Mouse (Mus musculus): ENCODE results near the gene Spsb1. TPM values are rescaled to one million over a fixed set of nuclear protein-coding genes. Genes with fewer than 3 reads are reported as not detected.

Gene Spsb1
- total RNA-seq, 1 experiment from 2014 or later: 0.58 TPM

- no peak for ATAC-seq (ENCODE audit: extremely low read depth, insufficient number of reproducible peaks, low FRiP score, poor library complexity, severe bottlenecking)
These were observed 22.6 kb downstream of the Spsb1 start for GRCm38 (mm10) chr4:149932108-149932815.

DNA sequence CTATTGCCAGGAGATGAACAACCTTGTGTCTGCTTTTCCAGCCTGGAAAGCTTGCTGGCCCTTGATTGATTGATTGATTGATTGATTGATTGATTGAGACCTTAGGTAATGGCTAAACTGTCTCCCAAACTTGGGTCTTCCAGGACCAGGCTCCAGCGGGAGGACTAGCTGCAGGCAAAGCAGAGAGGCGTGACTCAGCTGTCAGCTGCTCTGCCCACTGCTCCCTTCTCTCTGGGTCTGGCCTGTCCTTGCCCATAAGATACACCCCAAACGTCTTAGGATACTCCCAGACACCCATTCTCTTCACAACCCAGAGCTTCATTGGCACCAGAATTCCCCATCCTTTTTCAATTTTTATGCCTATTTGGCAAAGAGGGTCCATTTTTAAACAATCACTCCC lies 24.1 kb downstream of the Spsb1 start:
- ATAC-seq (ENCODE audit: extremely low read depth, insufficient number of reproducible peaks, low FRiP score, poor library complexity, severe bottlenecking): no peak

DNA sequence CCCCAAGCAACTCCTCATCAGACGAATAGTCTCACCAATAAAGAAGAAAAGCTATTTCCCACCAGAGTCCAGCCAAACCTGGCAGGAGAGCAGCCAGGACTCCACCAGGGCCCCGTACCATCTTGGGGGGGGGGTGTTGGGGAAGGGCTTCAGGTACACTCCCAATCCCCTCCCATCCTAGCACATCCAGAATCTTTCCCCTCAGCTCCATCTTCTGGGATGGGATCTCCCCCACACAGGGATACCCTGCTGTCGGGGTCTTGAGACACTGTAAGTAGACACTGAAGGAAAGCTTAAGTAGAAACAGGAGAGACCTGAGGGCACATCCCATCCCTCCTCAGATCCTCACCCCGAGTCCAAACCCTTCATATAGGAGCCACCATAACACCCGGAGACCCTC lies 31.8 kb downstream of the Spsb1 start:
- ATAC-seq (ENCODE audit: extremely low read depth, insufficient number of reproducible peaks, low FRiP score, poor library complexity, severe bottlenecking): no peak

- no peak for ATAC-seq (ENCODE audit: extremely low read depth, insufficient number of reproducible peaks, low FRiP score, poor library complexity, severe bottlenecking)
These were observed 32.6 kb downstream of the Spsb1 start for GRCm38 (mm10) chr4:149922121-149922718.

DNA sequence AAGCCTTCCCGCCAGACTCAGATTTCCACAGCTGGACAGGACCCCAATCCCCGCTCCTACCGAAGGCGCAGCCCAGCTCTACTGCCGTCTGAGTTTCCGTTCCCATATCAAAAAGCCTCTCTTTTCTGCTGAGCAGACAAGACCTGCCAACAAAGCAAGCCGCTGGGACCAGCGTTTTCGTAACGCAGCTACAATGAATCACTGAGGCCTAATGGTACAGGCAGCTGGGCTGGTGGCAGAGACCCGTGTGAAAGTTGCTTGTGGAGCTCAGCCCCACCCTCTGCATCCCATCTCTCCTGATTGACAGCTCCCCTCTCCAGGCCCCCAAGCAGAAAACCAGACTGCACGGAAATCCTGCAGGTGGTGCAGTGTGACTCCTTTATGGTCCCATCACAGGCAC lies 34.0 kb downstream of the Spsb1 start:
- no peak for ATAC-seq (ENCODE audit: extremely low read depth, insufficient number of reproducible peaks, low FRiP score, poor library complexity, severe bottlenecking)

- ATAC-seq (ENCODE audit: extremely low read depth, insufficient number of reproducible peaks, low FRiP score, poor library complexity, severe bottlenecking): no peak
These were observed 36.3 kb downstream of the Spsb1 start for GRCm38 (mm10) chr4:149918455-149919070.

DNA sequence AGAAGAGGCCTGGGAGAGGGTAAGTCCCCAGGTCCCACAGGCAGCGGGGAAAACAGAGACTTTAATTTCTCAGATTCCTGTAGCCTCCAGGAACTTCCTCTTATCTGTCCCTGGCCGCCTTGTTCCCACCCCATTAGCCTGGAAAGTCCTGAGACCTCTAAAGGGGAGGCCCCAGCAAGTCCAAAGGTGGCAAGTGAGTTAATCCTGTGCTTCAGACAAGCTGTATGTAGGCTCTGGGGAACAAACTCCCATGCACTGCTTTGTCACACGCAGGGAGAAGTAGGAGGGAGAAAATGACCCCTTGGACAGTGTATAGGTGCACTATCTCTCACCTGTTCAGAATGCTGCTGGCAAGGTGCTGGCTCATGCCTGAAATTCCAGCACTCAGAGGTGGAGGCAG lies 38.0 kb downstream of the Spsb1 start:
- no peak for ATAC-seq (ENCODE audit: extremely low read depth, insufficient number of reproducible peaks, low FRiP score, poor library complexity, severe bottlenecking)

DNA sequence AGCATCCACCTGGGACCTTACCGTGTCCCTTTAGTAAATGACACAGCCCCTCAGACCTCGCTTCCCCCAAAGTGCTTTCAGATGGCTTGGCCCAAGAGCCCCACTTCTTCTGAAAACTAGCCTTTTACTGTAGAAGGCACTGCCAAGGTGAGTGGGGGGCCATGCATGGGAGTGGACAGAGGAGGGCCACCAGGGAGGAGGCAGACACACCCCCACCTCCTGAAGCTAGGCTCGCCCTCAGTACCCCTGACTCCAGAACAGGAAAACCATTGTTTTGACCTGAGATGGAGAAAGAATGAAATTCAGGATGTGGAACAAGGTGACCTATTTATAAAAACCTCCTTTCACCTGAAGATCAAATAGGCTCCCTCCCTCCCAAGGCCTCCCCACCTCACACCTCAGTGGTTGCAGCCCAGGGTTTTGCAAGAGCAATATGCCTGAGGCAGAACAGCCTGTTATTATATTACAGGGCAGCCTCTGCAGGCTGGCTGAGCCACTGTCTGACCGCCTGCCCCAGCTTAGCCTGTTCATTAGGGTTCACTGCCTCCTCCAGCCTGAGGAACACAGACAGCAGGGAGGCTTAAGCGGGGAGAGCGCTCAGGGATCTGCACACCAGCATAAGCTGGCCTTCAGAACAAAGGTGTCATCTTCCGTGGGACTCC lies 41.0 kb downstream of the Spsb1 start:
- no peak for ATAC-seq (ENCODE audit: extremely low read depth, insufficient number of reproducible peaks, low FRiP score, poor library complexity, severe bottlenecking)

DNA sequence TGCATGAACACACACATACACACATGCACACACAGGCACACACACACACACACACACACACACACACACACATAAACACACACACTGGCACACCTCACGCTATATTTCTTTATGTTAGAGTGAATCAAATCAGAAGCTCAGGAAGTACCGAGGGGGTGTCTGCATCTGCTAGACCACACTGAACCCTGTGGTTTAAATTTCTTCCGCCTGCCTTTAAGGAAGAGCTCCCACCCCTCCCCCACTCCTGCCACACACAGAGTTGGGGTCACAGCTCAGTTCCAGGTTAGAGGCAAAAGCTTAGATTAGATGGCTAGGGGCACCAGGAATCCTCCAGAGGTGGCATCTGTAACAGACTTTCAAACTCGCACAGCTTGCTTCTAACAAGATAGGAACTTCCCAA lies 42.4 kb downstream of the Spsb1 start:
- ATAC-seq (ENCODE audit: extremely low read depth, insufficient number of reproducible peaks, low FRiP score, poor library complexity, severe bottlenecking): no peak

DNA sequence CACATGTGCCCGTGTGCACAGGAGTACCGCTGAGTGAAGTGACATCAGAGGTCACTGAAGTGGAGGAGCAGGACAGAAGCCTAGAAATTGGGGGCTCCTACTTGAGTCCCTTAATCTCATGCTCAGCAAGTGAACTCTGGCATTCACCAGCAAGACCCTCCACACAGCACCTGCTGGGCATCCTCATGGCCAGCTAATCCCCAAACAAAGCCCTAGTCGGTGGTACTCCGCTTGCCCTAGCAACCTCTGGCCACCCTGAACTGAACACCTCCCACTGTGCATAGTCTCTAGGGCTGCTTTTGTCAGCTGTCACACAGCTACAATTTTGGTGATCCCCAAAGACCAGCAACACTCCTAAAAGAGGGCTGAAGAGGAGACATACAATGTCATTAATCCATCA lies 44.3 kb downstream of the Spsb1 start:
- ATAC-seq (ENCODE audit: extremely low read depth, insufficient number of reproducible peaks, low FRiP score, poor library complexity, severe bottlenecking): no peak

DNA sequence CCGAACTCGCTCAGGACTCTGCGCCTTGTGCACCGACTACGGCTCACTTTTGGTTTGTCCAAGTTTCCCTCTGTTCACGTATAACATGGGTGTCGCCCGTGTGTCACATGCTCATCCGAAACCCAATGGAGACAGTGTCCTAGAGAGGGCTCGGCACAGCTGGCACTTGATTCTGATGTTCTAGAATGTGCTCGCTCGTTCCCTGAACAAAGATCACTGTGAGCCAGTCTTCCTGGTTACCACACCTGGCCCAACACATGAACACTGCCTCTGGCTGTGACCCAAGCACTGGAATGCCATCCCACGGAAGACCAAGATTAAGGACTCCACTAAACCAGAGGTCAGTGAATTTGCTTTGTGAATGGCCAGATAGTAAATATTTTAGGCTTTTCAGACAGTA lies 45.3 kb downstream of the Spsb1 start:
- ATAC-seq (ENCODE audit: extremely low read depth, insufficient number of reproducible peaks, low FRiP score, poor library complexity, severe bottlenecking): no peak

GRCm38 (mm10) chr4:149908923-149909322 lies 45.9 kb downstream of the Spsb1 start:
- no peak for ATAC-seq (ENCODE audit: extremely low read depth, insufficient number of reproducible peaks, low FRiP score, poor library complexity, severe bottlenecking)

DNA sequence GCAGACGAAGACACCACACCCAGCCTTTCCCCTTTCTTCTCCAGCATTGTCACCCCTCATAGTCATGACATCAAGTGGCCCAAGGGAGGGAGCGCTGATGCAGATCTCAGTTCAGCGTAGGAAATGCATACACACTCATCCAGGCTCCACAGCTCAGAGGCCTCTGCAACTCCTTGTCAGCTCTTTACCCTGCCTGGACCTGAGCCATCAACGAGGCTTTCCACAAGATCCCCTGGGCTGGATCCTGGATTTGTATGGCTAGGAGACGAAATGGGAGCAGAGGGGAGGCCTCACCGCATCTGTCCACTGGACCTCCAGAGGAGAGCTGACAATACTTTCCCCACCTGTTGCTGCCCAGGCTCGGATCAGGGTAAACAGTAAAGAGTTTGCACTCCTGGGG lies 47.2 kb downstream of the Spsb1 start:
- ATAC-seq (ENCODE audit: extremely low read depth, insufficient number of reproducible peaks, low FRiP score, poor library complexity, severe bottlenecking): no peak

DNA sequence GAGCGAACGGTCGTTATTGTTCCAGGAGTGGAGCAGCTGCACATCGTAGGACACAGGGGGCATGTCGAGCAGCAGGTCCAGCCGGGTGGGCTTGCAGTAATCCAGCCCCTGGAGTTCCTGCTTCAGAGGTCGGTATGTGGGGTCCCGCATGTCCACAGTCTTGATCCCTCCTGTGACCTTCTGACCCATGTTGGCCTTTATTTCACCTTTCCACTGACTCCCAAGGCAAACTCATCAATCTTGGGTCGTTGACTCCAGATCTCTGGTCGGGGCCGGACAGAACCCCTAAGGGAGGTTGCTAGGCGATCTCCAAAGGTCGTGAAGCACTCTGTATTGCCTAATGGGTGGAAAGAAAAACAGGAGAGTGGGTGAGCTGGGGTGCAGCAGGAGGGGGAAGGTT lies 47.9 kb downstream of the Spsb1 start:
- no peak for ATAC-seq (ENCODE audit: extremely low read depth, insufficient number of reproducible peaks, low FRiP score, poor library complexity, severe bottlenecking)

- ATAC-seq (ENCODE audit: extremely low read depth, insufficient number of reproducible peaks, low FRiP score, poor library complexity, severe bottlenecking): no peak
These were observed 49.4 kb downstream of the Spsb1 start for GRCm38 (mm10) chr4:149905302-149905974.

DNA sequence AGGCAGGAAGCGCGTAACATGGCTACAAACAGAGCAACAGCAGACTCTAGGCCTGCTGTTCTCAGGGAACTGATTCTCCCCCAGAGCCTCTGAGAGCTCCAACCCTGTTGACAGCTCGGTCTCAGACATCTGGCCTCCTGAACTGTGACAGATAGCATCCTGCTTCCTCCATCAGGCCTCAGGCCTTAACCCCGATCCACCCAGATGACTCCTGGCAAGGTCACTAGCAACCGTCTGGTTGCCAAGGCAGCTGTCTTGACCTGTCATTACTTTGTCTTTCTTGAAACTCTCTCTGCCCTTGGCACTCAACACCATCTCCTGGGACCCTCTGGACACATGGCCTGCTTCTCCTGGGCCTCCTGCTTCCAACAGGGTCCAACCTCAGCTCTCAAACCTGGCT lies 51.8 kb downstream of the Spsb1 start:
- no peak for ATAC-seq (ENCODE audit: extremely low read depth, insufficient number of reproducible peaks, low FRiP score, poor library complexity, severe bottlenecking)

GRCm38 (mm10) chr4:149901349-149901782 lies 53.5 kb downstream of the Spsb1 start:
- no peak for ATAC-seq (ENCODE audit: extremely low read depth, insufficient number of reproducible peaks, low FRiP score, poor library complexity, severe bottlenecking)

DNA sequence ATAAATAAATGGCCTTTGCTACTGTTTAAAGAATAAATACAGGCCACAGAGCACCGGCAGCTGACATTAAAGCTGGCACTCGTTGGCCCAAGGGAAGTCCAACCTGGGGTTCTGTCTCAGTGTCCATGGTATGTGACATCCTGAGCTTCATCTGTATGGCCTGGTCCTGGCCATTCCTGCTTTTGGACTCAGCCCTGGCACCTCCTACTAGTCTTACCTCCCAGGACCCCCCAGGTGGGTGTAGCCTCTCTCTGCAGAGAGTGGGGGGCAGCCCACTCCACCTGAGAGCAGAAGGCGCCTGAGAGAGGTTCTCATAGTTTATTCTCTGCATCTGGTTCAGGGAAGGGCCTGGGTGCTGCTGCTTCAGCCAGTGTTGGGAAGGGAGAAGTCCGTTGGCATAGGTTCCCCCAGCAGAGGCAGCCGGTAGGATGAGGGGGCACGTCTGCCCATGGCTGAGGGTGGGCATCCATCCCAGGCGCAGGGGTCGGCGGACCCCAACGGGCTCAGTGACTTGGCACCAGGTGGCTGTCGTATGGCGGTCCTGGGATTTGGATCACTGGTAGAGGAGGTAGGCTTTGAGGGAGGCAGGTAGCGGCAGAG lies 57.1 kb downstream of the Spsb1 start:
- no peak for ATAC-seq (ENCODE audit: extremely low read depth, insufficient number of reproducible peaks, low FRiP score, poor library complexity, severe bottlenecking)

GRCm38 (mm10) chr4:149896024-149896538 lies 58.8 kb downstream of the Spsb1 start:
- ATAC-seq (ENCODE audit: extremely low read depth, insufficient number of reproducible peaks, low FRiP score, poor library complexity, severe bottlenecking): no peak
